Mouse (Mus musculus) megakaryocyte, embryonic 14.5 days (primary cell): Measurements from ENCODE around the gene Gm6169.

ENCODE experiments used
- FLI1 ChIP-seq: IDR thresholded peaks from 2 replicates; pipeline ENCODE4 v1.6.1; 2012; ENCODE audit warnings: low read length, inconsistent platforms, mixed read lengths
- GATA1 ChIP-seq: IDR thresholded peaks from 3 replicates; pipeline ENCODE4 v1.6.1; 2012; ENCODE audit warnings: mixed read lengths, low read length, inconsistent platforms, borderline replicate concordance

GRCm38 (mm10) chr13:97080615-97081014, 18.4 kb downstream of the Gm6169 start:
- TF ChIP-seq GATA1 (no peak), FLI1 (no peak)
